Mouse (Mus musculus): ENCODE results near the gene Plekha3. TPM values are rescaled to one million over a fixed set of nuclear protein-coding genes. Genes with fewer than 3 reads are reported as not detected.

Plekha3 gene
- total RNA-seq, 1 experiment from 2014 or later = 25.4 TPM

GRCm38 (mm10) chr2:76675451-76675850, 370 bp downstream of the Plekha3 start:
- no peak for ATAC-seq (replicated peaks; ENCODE audit: low read depth, poor library complexity, severe bottlenecking)

GRCm38 (mm10) chr2:76675949-76676348, 868 bp downstream of the Plekha3 start:
- ATAC-seq (replicated peaks; ENCODE audit: low read depth, poor library complexity, severe bottlenecking) = no peak

- ATAC-seq (replicated peaks; ENCODE audit: low read depth, poor library complexity, severe bottlenecking) = no peak
Measured at GRCm38 (mm10) chr2:76676401-76677226, 1.5 kb downstream of the Plekha3 start.

GRCm38 (mm10) chr2:76682301-76682700, 7.2 kb downstream of the Plekha3 start:
- no peak for ATAC-seq (replicated peaks; ENCODE audit: low read depth, poor library complexity, severe bottlenecking)

GRCm38 (mm10) chr2:76686986-76687385, 11.9 kb downstream of the Plekha3 start:
- no peak for ATAC-seq (replicated peaks; ENCODE audit: low read depth, poor library complexity, severe bottlenecking)

GRCm38 (mm10) chr2:76687608-76688007, 12.5 kb downstream of the Plekha3 start:
- ATAC-seq (replicated peaks; ENCODE audit: low read depth, poor library complexity, severe bottlenecking) = no peak

- ATAC-seq (replicated peaks; ENCODE audit: low read depth, poor library complexity, severe bottlenecking) = peak; percentile 43
Measured at GRCm38 (mm10) chr2:76688162-76688561, 13.1 kb downstream of the Plekha3 start.

GRCm38 (mm10) chr2:76690436-76691204, 15.5 kb downstream of the Plekha3 start:
- peak; percentile 90 for ATAC-seq (replicated peaks; ENCODE audit: low read depth, poor library complexity, severe bottlenecking)

- ATAC-seq (replicated peaks; ENCODE audit: low read depth, poor library complexity, severe bottlenecking) = no peak
Measured at GRCm38 (mm10) chr2:76693765-76694164, 18.7 kb downstream of the Plekha3 start.

GRCm38 (mm10) chr2:76695290-76695689, 20.2 kb downstream of the Plekha3 start:
- no peak for ATAC-seq (replicated peaks; ENCODE audit: low read depth, poor library complexity, severe bottlenecking)

GRCm38 (mm10) chr2:76702188-76702587, 27.1 kb downstream of the Plekha3 start:
- no peak for ATAC-seq (replicated peaks; ENCODE audit: low read depth, poor library complexity, severe bottlenecking)

GRCm38 (mm10) chr2:76702751-76703150, 27.7 kb downstream of the Plekha3 start:
- no peak for ATAC-seq (replicated peaks; ENCODE audit: low read depth, poor library complexity, severe bottlenecking)

- ATAC-seq (replicated peaks; ENCODE audit: low read depth, poor library complexity, severe bottlenecking) = no peak
Measured at GRCm38 (mm10) chr2:76705655-76706054, 30.6 kb downstream of the Plekha3 start.

GRCm38 (mm10) chr2:76708512-76708911, 33.4 kb downstream of the Plekha3 start:
- no peak for ATAC-seq (replicated peaks; ENCODE audit: low read depth, poor library complexity, severe bottlenecking)

- no peak for ATAC-seq (replicated peaks; ENCODE audit: low read depth, poor library complexity, severe bottlenecking)
Measured at GRCm38 (mm10) chr2:76714984-76715383, 39.9 kb downstream of the Plekha3 start.

GRCm38 (mm10) chr2:76719650-76720049, 44.6 kb downstream of the Plekha3 start:
- no peak for ATAC-seq (replicated peaks; ENCODE audit: low read depth, poor library complexity, severe bottlenecking)

Other genes with a start within 250 kb of the Plekha3 start
- 21.0 and 22.5 TPM in 2 replicates for gene Prkra, start 27.3 kb upstream of the Plekha3 start, total RNA-seq (2017)
- not detected in 2 replicates for gene Pjvk, start 26.8 kb upstream of the Plekha3 start, total RNA-seq (2017)
- 14.4 and 20.9 TPM in 2 replicates for gene Fkbp7, start 2.2 kb upstream of the Plekha3 start, total RNA-seq (2017)